Mouse (Mus musculus): ENCODE data around the gene Ncam1. TPM values are rescaled to one million over a fixed set of nuclear protein-coding genes. Genes with fewer than 3 reads are reported as not detected.

The Ncam1 gene
- polyA plus RNA-seq, 1 experiment from 2014 or later: 29.8 TPM

DNA sequence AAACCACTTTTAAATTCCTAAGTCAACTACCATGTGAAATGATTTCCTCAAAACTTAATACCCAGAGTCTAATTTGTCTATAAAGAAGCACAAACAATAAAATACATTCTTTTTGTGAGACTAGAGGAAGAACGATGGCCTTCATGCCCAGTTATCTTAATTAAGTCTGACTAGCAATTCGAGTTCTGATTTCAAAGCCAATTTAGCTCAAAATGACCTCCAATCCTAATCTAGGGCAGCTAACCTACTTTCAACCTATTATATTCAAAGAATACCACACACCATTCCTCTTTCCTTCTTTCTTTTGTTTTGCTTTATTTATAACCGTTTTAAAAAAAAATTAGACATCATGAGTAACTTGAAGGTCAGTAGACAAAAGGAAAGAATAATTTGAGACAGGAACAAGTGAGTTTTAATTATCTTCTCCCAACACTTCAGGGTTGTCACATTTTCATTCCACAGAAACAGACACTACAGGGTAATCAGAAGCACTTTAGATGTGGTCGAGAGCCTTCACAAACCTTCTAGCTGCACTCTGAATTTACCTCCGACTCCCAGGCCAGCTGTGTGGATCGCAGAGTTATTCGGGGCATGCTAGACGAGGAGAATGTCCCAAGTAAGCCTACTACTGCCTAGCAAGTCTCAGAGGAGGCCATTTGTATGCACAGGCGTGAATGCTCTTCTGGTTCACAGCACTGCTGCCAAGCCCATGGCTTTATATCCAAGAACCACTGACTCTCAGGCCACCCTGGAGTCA lies 17.5 kb downstream of the Ncam1 start:
- no peak for DNase-seq (ENCODE audit: low spot score)
- WGBS: 53% methylated on average over 9 of the region's 9 CpGs
- no peak overlapping the region for H3K4me3 ChIP-seq
- H3K4me1 ChIP-seq: 0 out of 2 replicates have a peak, but pooled peaks cover 3% of the 10 kb centered on the region
- H3K9me3 ChIP-seq: no peaks in the 10 kb centered on the region
- no peaks in the 10 kb centered on the region for H3K36me3 ChIP-seq
- H3K27me3 ChIP-seq (ENCODE audit: insufficient read depth, poor library complexity, severe bottlenecking): no peaks in the 10 kb centered on the region
- no peak overlapping the region; the same call in 1 of the 2 replicates for H3K27ac ChIP-seq

DNA sequence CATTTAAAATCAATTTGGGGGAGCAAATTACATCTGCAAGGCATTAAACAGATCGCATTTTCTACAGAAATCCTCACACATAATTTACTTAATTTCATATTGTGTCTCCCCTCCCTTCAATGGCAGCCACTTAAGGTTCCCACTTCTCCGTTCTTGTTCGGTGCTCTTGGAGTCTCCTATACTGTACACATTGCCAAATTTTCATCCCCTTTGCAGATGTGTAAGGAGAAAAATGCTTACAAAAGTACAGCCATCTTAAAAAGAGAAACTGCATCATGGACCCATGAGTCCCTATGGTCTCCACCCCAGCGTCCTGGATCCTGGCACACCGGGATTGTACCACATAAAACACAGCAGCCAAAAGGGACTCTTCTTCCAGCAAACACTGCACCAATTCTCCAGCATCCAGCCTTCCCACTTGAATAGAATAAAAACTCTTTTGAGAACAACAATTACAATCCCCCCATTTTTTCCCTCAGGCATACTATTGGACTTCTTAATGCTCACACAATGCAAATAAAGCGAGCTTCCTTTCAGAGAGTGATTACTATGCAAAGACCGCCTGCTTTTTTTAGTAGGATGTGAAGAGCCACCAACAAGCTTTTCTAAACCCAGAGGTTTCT lies 21.6 kb downstream of the Ncam1 start:
- WGBS: 81% methylated on average over 7 of the region's 7 CpGs
- 0 out of 2 replicates have a peak, but pooled peaks cover 3% of the 10 kb centered on the region for H3K4me1 ChIP-seq
- no peak overlapping the region for H3K27ac ChIP-seq
- no peaks in the 10 kb centered on the region for H3K27me3 ChIP-seq (ENCODE audit: insufficient read depth, poor library complexity, severe bottlenecking)
- no peak for DNase-seq (ENCODE audit: low spot score)
- no peaks in the 10 kb centered on the region for H3K9me3 ChIP-seq
- no peaks in the 10 kb centered on the region for H3K36me3 ChIP-seq
- H3K4me3 ChIP-seq: no peak overlapping the region

DNA sequence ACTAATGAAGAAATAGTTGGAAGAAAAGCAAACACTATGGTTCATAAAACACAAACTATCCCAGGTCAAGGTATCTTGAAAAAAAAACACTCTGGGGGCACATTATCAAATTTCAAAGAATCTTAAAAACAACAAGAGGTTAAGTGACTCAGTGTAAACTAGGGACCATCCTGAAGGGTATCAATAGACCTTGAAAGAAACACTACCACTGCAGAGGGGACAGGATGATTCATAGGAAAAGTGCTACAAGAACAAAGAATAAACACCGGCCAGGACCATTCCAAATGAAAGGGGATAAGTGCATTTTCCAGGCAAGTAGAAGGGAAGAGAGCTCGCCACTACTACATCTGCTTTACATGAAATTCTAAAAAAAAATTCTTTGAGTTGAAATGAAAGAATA lies 32.1 kb downstream of the Ncam1 start:
- Histone ChIP-seq H3K4me3 (no peak overlapping the region), H3K9me3 (no peaks in the 10 kb centered on the region), H3K27ac (no peak overlapping the region), H3K4me1 (no peaks in the 10 kb centered on the region), H3K27me3 (ENCODE audit: insufficient read depth, poor library complexity, severe bottlenecking) (no peaks in the 10 kb centered on the region), H3K36me3 (no peaks in the 10 kb centered on the region)
- 53% methylated on average over 2 of the region's 2 CpGs for WGBS
- no peak for DNase-seq (ENCODE audit: low spot score)

DNA sequence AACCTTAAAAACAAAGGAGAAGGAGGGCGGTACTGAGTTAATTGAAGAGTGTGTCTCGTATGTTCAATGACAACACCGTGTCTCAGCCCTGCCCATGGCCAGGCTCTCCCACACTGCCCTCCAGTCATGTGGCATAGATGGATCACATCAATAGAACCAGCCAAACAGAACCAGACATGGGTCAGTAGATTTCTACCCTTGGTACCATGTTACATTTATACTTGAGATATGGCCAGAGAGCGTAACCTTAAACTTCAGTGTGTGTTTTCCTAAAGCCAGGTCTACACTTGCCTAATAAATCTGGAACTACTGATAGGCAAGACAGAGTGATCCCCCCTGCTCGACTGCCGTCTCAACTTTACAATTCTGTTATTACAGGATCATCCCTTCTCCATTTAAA lies 38.2 kb downstream of the Ncam1 start:
- Histone ChIP-seq H3K27me3 (ENCODE audit: insufficient read depth, poor library complexity, severe bottlenecking) (no peaks in the 10 kb centered on the region), H3K27ac (no peak overlapping the region), H3K9me3 (no peaks in the 10 kb centered on the region), H3K4me1 (no peaks in the 10 kb centered on the region), H3K4me3 (no peak overlapping the region), H3K36me3 (no peaks in the 10 kb centered on the region)
- 87% methylated on average over 6 of the region's 6 CpGs for WGBS
- DNase-seq (ENCODE audit: low spot score): no peak

DNA sequence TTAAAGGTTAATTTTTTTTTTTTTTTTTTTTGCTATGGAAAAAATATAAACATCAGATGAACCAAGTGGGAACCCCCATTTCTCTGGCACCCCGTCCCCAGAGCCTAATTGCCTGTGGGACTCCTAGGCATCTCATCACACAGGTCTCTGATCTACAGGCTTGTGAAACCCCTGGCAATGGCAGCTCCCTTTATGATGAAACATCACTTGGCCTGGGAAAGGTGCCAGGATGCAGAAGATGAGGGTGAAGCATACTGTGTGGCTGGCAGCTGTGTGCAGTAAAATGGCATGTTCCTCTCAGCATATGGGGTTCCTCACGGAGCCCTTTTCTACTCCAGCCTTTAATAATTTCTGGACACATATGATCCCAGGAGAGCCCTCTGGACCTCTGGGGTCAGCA lies 40.3 kb downstream of the Ncam1 start:
- no peaks in the 10 kb centered on the region for H3K27me3 ChIP-seq (ENCODE audit: insufficient read depth, poor library complexity, severe bottlenecking)
- H3K36me3 ChIP-seq: no peaks in the 10 kb centered on the region
- H3K9me3 ChIP-seq: no peaks in the 10 kb centered on the region
- no peak for DNase-seq (ENCODE audit: low spot score)
- WGBS: 73% methylated on average over 2 of the region's 2 CpGs
- peaks cover 9% of the 10 kb centered on the region; the same call in 1 of the 2 replicates for H3K4me1 ChIP-seq
- no peak overlapping the region for H3K27ac ChIP-seq
- no peak overlapping the region for H3K4me3 ChIP-seq

DNA sequence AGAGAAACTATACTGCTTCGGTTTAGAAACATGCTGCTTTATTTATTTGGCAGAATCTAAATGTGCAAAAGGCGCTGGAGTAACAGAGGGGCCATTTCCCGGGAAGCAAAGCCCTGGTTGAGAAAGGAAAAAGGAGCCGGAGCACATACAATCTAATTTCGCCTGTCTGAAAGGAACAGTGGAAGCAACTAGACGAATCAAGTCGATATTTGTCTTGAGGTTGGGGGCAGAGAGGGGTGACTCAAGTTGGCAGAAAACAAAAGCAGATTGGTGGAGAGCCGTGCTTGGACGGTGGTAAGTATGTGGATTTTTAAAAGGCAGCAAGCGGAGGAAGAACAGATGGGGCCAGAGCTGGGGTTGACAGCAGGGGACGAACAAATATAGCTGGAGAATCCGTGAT lies 40.7 kb downstream of the Ncam1 start:
- Histone ChIP-seq H3K4me3 (no peak overlapping the region), H3K4me1 (peaks cover 9% of the 10 kb centered on the region; the same call in 1 of the 2 replicates), H3K27ac (no peak overlapping the region), H3K9me3 (no peaks in the 10 kb centered on the region), H3K36me3 (no peaks in the 10 kb centered on the region), H3K27me3 (ENCODE audit: insufficient read depth, poor library complexity, severe bottlenecking) (no peaks in the 10 kb centered on the region)
- DNase-seq (ENCODE audit: low spot score): no peak
- 78% methylated on average over 12 of the region's 12 CpGs for WGBS

DNA sequence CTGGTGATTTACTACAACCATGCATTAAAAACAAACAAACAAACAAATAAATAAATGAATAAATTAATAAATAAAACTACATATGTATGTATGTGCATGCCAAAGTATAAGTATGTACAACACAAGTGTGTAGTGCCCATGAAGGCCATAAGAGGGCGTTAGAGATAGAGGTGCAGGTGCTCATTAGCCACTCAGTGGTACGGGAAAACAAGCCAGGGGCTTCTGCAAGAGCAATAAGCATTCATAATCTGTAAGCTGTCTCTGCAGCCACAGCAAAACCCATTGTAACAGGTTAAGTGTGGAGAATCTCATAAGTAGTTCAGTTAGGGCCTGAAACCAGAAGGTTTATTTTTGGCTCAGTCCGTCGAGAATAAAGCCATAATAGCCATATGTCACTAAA lies 41.1 kb downstream of the Ncam1 start:
- Histone ChIP-seq H3K27ac (no peak overlapping the region), H3K27me3 (ENCODE audit: insufficient read depth, poor library complexity, severe bottlenecking) (no peaks in the 10 kb centered on the region), H3K4me3 (no peak overlapping the region), H3K36me3 (no peaks in the 10 kb centered on the region), H3K4me1 (peaks cover 9% of the 10 kb centered on the region; the same call in 1 of the 2 replicates), H3K9me3 (no peaks in the 10 kb centered on the region)
- 86% methylated on average over 4 of the region's 4 CpGs for WGBS
- no peak for DNase-seq (ENCODE audit: low spot score)

DNA sequence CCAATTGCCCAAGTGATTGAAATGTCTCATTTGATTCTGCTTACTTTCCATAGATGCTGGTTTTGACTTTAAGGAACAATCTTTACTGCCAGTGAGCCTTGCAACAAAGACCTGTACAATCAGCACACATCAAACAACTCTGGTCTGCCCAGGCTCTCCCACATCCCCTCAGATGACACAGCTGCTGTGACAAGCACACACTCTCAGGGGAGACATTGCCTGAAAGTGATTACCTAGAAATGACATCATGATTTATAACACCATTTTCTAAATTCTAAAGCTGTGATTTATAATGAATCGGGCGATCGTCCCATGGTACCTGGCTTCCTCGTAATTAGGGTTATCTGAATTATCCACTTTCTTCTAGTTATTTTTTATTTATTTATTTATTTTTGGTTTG lies 42.0 kb downstream of the Ncam1 start:
- 84% methylated on average over 4 of the region's 4 CpGs for WGBS
- Histone ChIP-seq H3K4me1 (peaks cover 9% of the 10 kb centered on the region; the same call in 1 of the 2 replicates), H3K36me3 (no peaks in the 10 kb centered on the region), H3K27me3 (ENCODE audit: insufficient read depth, poor library complexity, severe bottlenecking) (no peaks in the 10 kb centered on the region), H3K27ac (no peak overlapping the region), H3K9me3 (no peaks in the 10 kb centered on the region), H3K4me3 (no peak overlapping the region)
- DNase-seq (ENCODE audit: low spot score): no peak

DNA sequence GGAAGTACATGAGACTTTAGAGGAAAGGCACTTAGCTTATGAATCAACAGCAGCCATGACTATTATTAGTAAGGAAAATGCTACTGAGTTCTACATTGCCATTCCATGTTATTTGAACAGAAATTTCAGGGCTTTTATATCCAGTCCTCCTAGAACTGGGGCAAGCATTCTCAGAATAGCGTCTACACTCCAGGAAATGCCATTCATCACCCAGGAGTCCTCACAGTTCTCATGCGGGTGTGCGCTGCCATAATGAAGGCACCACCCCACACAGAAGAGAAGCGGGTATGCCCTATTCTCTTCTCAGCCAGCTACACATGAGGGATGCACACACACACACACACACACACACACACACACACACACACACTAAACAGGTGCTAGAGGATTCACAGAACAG lies 43.5 kb downstream of the Ncam1 start:
- no peaks in the 10 kb centered on the region for H3K27me3 ChIP-seq (ENCODE audit: insufficient read depth, poor library complexity, severe bottlenecking)
- no peaks in the 10 kb centered on the region for H3K36me3 ChIP-seq
- H3K4me1 ChIP-seq: peaks cover 9% of the 10 kb centered on the region; the same call in 1 of the 2 replicates
- 49% methylated on average over 4 of the region's 4 CpGs for WGBS
- no peaks in the 10 kb centered on the region for H3K9me3 ChIP-seq
- H3K4me3 ChIP-seq: no peak overlapping the region
- no peak for DNase-seq (ENCODE audit: low spot score)
- no peak overlapping the region for H3K27ac ChIP-seq

DNA sequence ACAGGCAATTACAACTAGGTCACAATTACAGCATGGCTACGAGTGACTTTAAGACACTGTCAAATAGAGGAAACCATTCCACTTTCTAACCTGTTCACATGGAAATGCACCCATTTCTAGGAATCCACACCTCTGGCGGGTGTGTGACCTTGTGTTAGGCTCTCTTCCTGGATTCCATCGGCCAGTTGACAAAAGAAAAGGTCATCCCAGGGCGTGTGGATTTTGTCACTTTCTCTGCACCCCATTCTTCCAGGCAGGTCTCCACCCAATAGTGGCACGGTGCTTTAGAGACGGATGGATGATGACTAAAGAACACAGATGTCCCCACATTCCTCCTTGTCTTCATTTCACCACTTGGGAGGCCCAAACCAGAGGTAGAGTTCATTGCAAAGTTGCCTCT lies 47.3 kb downstream of the Ncam1 start:
- 67% methylated on average over 6 of the region's 6 CpGs for WGBS
- DNase-seq (ENCODE audit: low spot score): no peak
- H3K4me3 ChIP-seq: no peak overlapping the region
- H3K4me1 ChIP-seq: peaks cover 9% of the 10 kb centered on the region; the same call in 1 of the 2 replicates
- no peaks in the 10 kb centered on the region for H3K9me3 ChIP-seq
- no peak overlapping the region for H3K27ac ChIP-seq
- no peaks in the 10 kb centered on the region for H3K27me3 ChIP-seq (ENCODE audit: insufficient read depth, poor library complexity, severe bottlenecking)
- H3K36me3 ChIP-seq: no peaks in the 10 kb centered on the region

DNA sequence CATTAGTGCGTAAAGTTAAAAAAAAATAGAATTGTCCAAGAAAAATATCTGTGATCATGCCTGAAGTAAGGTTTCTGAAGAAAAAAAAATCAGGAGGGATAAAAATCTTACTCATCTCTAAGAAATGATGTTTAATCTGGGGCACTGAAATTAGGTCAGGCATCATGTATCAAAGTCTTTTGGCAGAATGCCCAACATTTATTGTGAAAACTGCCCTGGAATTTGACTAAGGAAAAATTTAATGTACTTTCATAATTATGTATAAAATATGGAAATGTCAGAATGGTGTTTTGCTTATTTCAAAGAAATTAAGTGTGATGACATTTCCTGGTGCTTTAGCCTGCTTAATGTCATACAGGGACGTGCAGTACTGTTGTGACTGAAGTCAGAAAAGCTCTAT lies 52.5 kb downstream of the Ncam1 start:
- 89% methylated on average over 2 of the region's 2 CpGs for WGBS

DNA sequence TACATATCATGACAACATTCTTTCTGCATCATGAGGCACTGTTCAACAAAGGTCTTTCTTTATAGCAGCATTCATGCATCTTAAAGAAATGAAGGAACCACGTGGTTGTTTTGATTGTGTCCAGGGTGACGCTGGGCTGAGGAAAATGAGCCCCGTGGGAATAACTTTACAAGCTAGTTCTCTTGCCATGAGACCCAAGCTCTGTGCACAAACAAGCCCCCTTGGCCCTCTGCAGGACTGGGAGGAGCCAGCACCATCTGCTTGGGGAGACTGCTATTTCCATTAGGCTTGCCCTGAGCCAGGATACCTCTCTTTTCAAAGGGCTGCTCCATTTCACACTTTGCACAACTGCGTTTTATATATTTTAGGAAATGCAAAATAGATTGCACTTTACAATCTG lies 53.0 kb downstream of the Ncam1 start:
- H3K4me1 ChIP-seq: no peaks in the 10 kb centered on the region
- no peaks in the 10 kb centered on the region for H3K27me3 ChIP-seq (ENCODE audit: insufficient read depth, poor library complexity, severe bottlenecking)
- H3K4me3 ChIP-seq: no peak overlapping the region
- WGBS: 70% methylated on average over 4 of the region's 4 CpGs
- DNase-seq (ENCODE audit: low spot score): no peak
- H3K27ac ChIP-seq: no peak overlapping the region
- no peaks in the 10 kb centered on the region for H3K9me3 ChIP-seq
- no peaks in the 10 kb centered on the region for H3K36me3 ChIP-seq

More for the DNA sequence above, 52.5 kb downstream of the Ncam1 start:
- Histone ChIP-seq H3K9me3 (no peaks in the 10 kb centered on the region), H3K4me1 (no peaks in the 10 kb centered on the region), H3K27ac (no peak overlapping the region), H3K4me3 (no peak overlapping the region), H3K27me3 (ENCODE audit: insufficient read depth, poor library complexity, severe bottlenecking) (no peaks in the 10 kb centered on the region), H3K36me3 (no peaks in the 10 kb centered on the region)
- no peak for DNase-seq (ENCODE audit: low spot score)

DNA sequence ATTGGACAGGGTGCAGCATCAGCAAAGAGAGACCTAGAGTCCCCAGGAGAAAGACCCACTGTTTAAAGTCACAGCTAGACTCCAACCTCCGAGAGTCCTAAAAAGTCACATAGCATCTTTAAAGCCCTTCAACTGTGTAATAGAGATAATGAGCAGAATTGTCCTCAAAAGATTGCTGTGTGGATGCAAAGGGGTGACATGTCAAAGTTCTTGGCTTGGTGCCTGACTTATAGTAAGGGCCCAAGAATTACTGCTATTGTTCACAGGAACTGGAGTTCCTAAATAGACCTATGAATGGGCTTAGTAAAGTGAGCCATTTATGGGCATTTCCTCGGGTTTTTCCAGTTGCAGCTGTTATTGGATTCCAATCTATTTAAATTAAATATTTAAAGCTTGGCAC lies 54.4 kb downstream of the Ncam1 start:
- Histone ChIP-seq H3K4me3 (no peak overlapping the region), H3K4me1 (no peaks in the 10 kb centered on the region), H3K9me3 (no peaks in the 10 kb centered on the region), H3K27me3 (ENCODE audit: insufficient read depth, poor library complexity, severe bottlenecking) (no peaks in the 10 kb centered on the region), H3K27ac (no peak overlapping the region), H3K36me3 (no peaks in the 10 kb centered on the region)
- no peak for DNase-seq (ENCODE audit: low spot score)
- 64% methylated on average over 2 of the region's 2 CpGs for WGBS
